ENCODE assay signal across 8 mouse cellular contexts in the genomic region with DNA sequence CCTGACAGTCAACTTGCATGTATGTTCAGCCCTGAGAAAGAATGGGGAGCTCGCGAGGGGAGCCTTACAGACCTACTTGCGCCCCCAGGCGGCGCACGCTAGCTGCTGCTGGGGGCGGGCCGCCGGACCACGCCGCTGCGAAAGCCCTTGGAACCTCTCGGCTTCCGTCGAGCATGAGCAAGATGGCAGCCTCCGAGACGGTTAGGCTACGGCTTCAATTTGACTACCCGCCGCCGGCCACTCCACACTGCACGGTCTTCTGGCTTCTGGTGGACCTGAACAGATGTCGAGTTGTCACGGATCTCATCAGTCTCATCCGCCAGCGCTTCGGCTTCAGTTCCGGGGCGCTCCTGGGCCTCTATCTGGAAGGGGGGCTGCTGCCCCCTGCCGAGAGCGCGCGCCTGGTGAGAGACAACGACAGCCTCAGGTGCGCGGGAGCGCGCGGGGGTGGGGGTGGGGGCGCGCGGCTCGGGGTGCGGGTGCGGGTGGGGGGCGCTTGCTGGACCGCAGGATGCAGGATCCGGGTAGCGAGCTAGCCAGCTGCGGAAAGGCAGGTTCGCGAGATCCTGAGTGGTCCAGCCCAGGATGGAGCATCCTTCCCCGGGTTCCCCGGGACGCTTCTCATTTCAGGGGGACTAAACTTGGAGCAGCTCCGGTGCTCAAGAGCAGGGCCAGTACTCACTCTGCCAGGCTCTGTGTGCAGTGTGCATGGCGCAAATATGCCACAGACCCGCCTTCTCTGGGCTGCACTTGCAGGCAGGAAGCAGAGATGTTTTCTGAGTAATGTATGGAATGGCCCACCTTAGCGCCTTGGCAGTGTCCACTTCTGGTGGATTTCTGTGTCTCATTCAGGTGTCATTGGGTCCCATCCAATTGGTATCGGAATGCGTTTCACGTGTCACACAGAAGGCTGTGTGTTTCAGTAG. TPM values are rescaled to one million over a fixed set of nuclear protein-coding genes. Genes with fewer than 3 reads are reported as not detected.
DNase-seq lines count a peak whose midpoint lies in the region; ATAC-seq and TF ChIP-seq lines count a peak whose summit lies in the region.

No protein-coding gene starts in this region.

- peaks cover 4% of the 10 kb centered on the region; the same call in 1 of the 2 replicates for H3K36me3 ChIP-seq in heart, embryonic 10.5 days
- no peaks in the 10 kb centered on the region for H3K36me3 ChIP-seq in kidney, embryonic 15.5 days

- WGBS in heart, embryonic 10.5 days = 1% methylated on average over 62 of the region's 62 CpGs
- 1% methylated on average over 61 of the region's 62 CpGs for WGBS in kidney, embryonic 15.5 days

- peak; percentile 95 for DNase-seq in A20 (ENCODE audit: low read depth, low spot score)
- DNase-seq in heart, embryonic 10.5 days (ENCODE audit: low spot score) = peak; percentile 96
- peak; percentile 91 for DNase-seq in liver
- DNase-seq in spleen, postnatal 4 days (ENCODE audit: low spot score in 2 of 2) = peak; percentile 90 to 95

- H3K27ac ChIP-seq in bone marrow macrophage, adult 2 months (ENCODE audit: insufficient read depth, low read depth, low read length) = peak overlapping the region; percentile 68
- H3K27ac ChIP-seq in embryonic fibroblast, embryonic 13.5 days (ENCODE audit: insufficient read depth, low read length) = 0 out of 2 replicates have a peak overlapping the region, but pooled peaks have one; percentile 51
- H3K27ac ChIP-seq in heart, embryonic 10.5 days = peak overlapping the region; percentile 92
- H3K27ac ChIP-seq in kidney, embryonic 15.5 days = peak overlapping the region; percentile 84

- peak; percentile 89 for ATAC-seq in kidney, embryonic 15.5 days (replicated peaks; ENCODE audit: low FRiP score)
- ATAC-seq in monocyte, adult 5-6 weeks (replicated peaks; ENCODE audit: insufficient number of reproducible peaks, low FRiP score, low TSS enrichment, poor library complexity, severe bottlenecking) = peak; percentile 90

- H3K4me2 ChIP-seq in kidney, embryonic 15.5 days = peak overlapping the region; percentile 75

- no peaks in the 10 kb centered on the region for H3K27me3 ChIP-seq in heart, embryonic 10.5 days (ENCODE audit: insufficient read depth, poor library complexity, severe bottlenecking)
- no peaks in the 10 kb centered on the region for H3K27me3 ChIP-seq in kidney, embryonic 15.5 days

- no peak for TF ChIP-seq POLR2A in bone marrow macrophage, adult 2 months (IDR thresholded peaks at IDR 0.05; ENCODE audit: borderline replicate concordance, low read depth, low read length)
- peak; percentile 77 for TF ChIP-seq POLR2A in embryonic fibroblast, embryonic 13.5 days (IDR thresholded peaks at IDR 0.05; ENCODE audit: low read depth, low read length)

- H3K9me3 ChIP-seq in heart, embryonic 10.5 days = no peaks in the 10 kb centered on the region
- H3K9me3 ChIP-seq in kidney, embryonic 15.5 days (replicated peaks) = no peaks in the 10 kb centered on the region

- H3K4me3 ChIP-seq in bone marrow macrophage, adult 2 months (ENCODE audit: insufficient read depth, low read length) = peak overlapping the region; percentile 98
- peak overlapping the region; percentile 67 for H3K4me3 ChIP-seq in embryonic fibroblast, embryonic 13.5 days (ENCODE audit: insufficient read depth, low read length)
- H3K4me3 ChIP-seq in heart, embryonic 10.5 days = peak overlapping the region; percentile 83
- H3K4me3 ChIP-seq in kidney, embryonic 15.5 days (replicated peaks) = peak overlapping the region; percentile 68

- peak overlapping the region; percentile 70 for H3K9ac ChIP-seq in kidney, embryonic 15.5 days

- peaks cover 9% of the 10 kb centered on the region for H3K4me1 ChIP-seq in bone marrow macrophage, adult 2 months (ENCODE audit: control insufficient read depth, insufficient read depth, low read length)
- H3K4me1 ChIP-seq in embryonic fibroblast, embryonic 13.5 days (ENCODE audit: control insufficient read depth, insufficient read depth, low read length) = no peaks in the 10 kb centered on the region
- H3K4me1 ChIP-seq in heart, embryonic 10.5 days = peaks cover 11% of the 10 kb centered on the region; the same call in 1 of the 2 replicates
- peaks cover 14% of the 10 kb centered on the region for H3K4me1 ChIP-seq in kidney, embryonic 15.5 days

- TF ChIP-seq CTCF in bone marrow macrophage, adult 2 months (IDR thresholded peaks at IDR 0.05; ENCODE audit: low read depth, low read length) = peak; percentile 32; the same call in 1 of the 2 replicates
- TF ChIP-seq CTCF in embryonic fibroblast, embryonic 13.5 days (IDR thresholded peaks at IDR 0.05; ENCODE audit: borderline replicate concordance, insufficient read depth, low read length) = peak; percentile 62

RNA-seq across cellular contexts. Expression of gene Coil, which starts 4.0 kb away (rescaled TPM):
- 6.0 and 7.2 TPM in 2 replicates for polyA plus RNA-seq in bone marrow macrophage, adult 2 months (2012; ENCODE audit: insufficient read depth, insufficient read length, missing spikeins)
- polyA plus RNA-seq in embryonic fibroblast, embryonic 13.5 days (2011; ENCODE audit: insufficient read length, low read depth, missing spikeins) = 8.5 and 8.9 TPM in 2 replicates
- 15.4 and 19.2 TPM in 2 replicates for polyA plus RNA-seq in heart, embryonic 10.5 days (2016; fragmentation: Nextera tagmentation; extraction: Ambion mirVana)
- polyA plus RNA-seq in kidney, embryonic 15.5 days (2015; fragmentation: Nextera tagmentation; extraction: Ambion mirVana) = 17.2 and 18.3 TPM in 2 replicates
- 3.2 to 10.6 TPM (median 7.6 TPM) in 3 replicates for total RNA-seq in monocyte, adult 5-6 weeks (2017)

RNA-seq across cellular contexts. Expression of gene Elobl, which starts 7.3 kb away (rescaled TPM):
- not detected in 2 replicates for polyA plus RNA-seq in bone marrow macrophage, adult 2 months (2012; ENCODE audit: insufficient read depth, insufficient read length, missing spikeins)
- polyA plus RNA-seq in embryonic fibroblast, embryonic 13.5 days (2011; ENCODE audit: insufficient read length, low read depth, missing spikeins) = 1.4 TPM in 1 of 2 replicates, not detected in the other
- polyA plus RNA-seq in heart, embryonic 10.5 days (2016; fragmentation: Nextera tagmentation; extraction: Ambion mirVana) = not detected in 2 replicates
- not detected in 2 replicates for polyA plus RNA-seq in kidney, embryonic 15.5 days (2015; fragmentation: Nextera tagmentation; extraction: Ambion mirVana)
- not detected in 3 replicates for total RNA-seq in monocyte, adult 5-6 weeks (2017)

RNA-seq across cellular contexts. Expression of gene Scpep1, which starts 18.8 kb away (rescaled TPM):
- 259 and 279 TPM in 2 replicates for polyA plus RNA-seq in bone marrow macrophage, adult 2 months (2012; ENCODE audit: insufficient read depth, insufficient read length, missing spikeins)
- 380 and 384 TPM in 2 replicates for polyA plus RNA-seq in embryonic fibroblast, embryonic 13.5 days (2011; ENCODE audit: insufficient read length, low read depth, missing spikeins)
- polyA plus RNA-seq in heart, embryonic 10.5 days (2016; fragmentation: Nextera tagmentation; extraction: Ambion mirVana) = 56.2 and 61.9 TPM in 2 replicates
- polyA plus RNA-seq in kidney, embryonic 15.5 days (2015; fragmentation: Nextera tagmentation; extraction: Ambion mirVana) = 128 and 130 TPM in 2 replicates
- total RNA-seq in monocyte, adult 5-6 weeks (2017) = 36.8 to 48.1 TPM (median 46.4 TPM) in 3 replicates

RNA-seq across cellular contexts. Expression of gene Trim25, which starts 25.1 kb away (rescaled TPM):
- 85.2 and 95.7 TPM in 2 replicates for polyA plus RNA-seq in bone marrow macrophage, adult 2 months (2012; ENCODE audit: insufficient read depth, insufficient read length, missing spikeins)
- 33.7 and 34.2 TPM in 2 replicates for polyA plus RNA-seq in embryonic fibroblast, embryonic 13.5 days (2011; ENCODE audit: insufficient read length, low read depth, missing spikeins)
- polyA plus RNA-seq in heart, embryonic 10.5 days (2016; fragmentation: Nextera tagmentation; extraction: Ambion mirVana) = 12.7 and 13.9 TPM in 2 replicates
- 14.5 and 16.4 TPM in 2 replicates for polyA plus RNA-seq in kidney, embryonic 15.5 days (2015; fragmentation: Nextera tagmentation; extraction: Ambion mirVana)
- total RNA-seq in monocyte, adult 5-6 weeks (2017) = 49.5 to 82.1 TPM (median 73.1 TPM) in 3 replicates

Comparison
In these comparisons a context has a peak if more than half of its experiments do, and no peak if none do; other contexts are left out.
1. Peak in every context shown above with its lines: DNase-seq, ATAC-seq, H3K4me3 ChIP-seq and H3K27ac ChIP-seq.